Mouse (Mus musculus) C2C12 (cell line): Measurements from ENCODE around the gene Gtf2h5. TPM values are rescaled to one million over a fixed set of nuclear protein-coding genes. Genes with fewer than 3 reads are reported as not detected.

Experiments
- H3K27me3 ChIP-seq: one replicate; pipeline ENCODE4 v1.6.1; 2011; ENCODE audit not compliant: control insufficient read depth, insufficient read depth, insufficient read length
- H3K36me3 ChIP-seq: one replicate; pipeline ENCODE4 v1.6.1; 2011; ENCODE audit not compliant: control insufficient read depth, insufficient read depth
- H3K4me3 ChIP-seq: one replicate; pipeline ENCODE4 v1.5.1; 2011; ENCODE audit warnings: mild to moderate bottlenecking, control low read depth; ENCODE audit not compliant: poor library complexity, insufficient read depth, severe bottlenecking
- H3K79me2 ChIP-seq: one replicate; pipeline ENCODE4 v1.6.1; 2011; ENCODE audit not compliant: control insufficient read depth, insufficient read depth
- H3K79me3 ChIP-seq: one replicate; pipeline ENCODE4 v1.6.1; 2011; ENCODE audit warnings: low read depth, control low read depth
- H3ac ChIP-seq: one replicate; pipeline ENCODE3; 2011; ENCODE audit warnings: low read depth; ENCODE audit not compliant: control insufficient read depth, insufficient read length
- CEBPB ChIP-seq: IDR thresholded peaks from one replicate; pipeline ENCODE4 v1.6.1; 2011; ENCODE audit warnings: low read depth, mild to moderate bottlenecking, control low read depth, moderate library complexity
- CTCF ChIP-seq: IDR thresholded peaks from one replicate; pipeline ENCODE4 v1.5.1; 2011; ENCODE audit not compliant: control insufficient read depth, insufficient read depth, insufficient read length
- FOSL1 ChIP-seq: IDR thresholded peaks from one replicate; pipeline ENCODE4 v1.8.0; 2011; ENCODE audit warnings: mild to moderate bottlenecking, low read length; ENCODE audit not compliant: poor library complexity, insufficient read depth, severe bottlenecking
- MAX ChIP-seq: IDR thresholded peaks from one replicate; pipeline ENCODE4 v1.6.1; 2011; ENCODE audit warnings: mild to moderate bottlenecking, control low read depth
- MYOD1 ChIP-seq: IDR thresholded peaks from one replicate; pipeline ENCODE4 v1.6.1; 2011; ENCODE audit warnings: low read depth; ENCODE audit not compliant: control insufficient read depth, insufficient read length
- MYOG ChIP-seq: IDR thresholded peaks from one replicate; pipeline ENCODE4 v1.6.1; 2011; ENCODE audit not compliant: control insufficient read depth, insufficient read length; ENCODE audit errors: extremely low read depth
- USF1 ChIP-seq: IDR thresholded peaks from one replicate; pipeline ENCODE4 v1.6.1; 2011; ENCODE audit warnings: low read depth, mild to moderate bottlenecking, control low read depth, moderate library complexity
- microRNA-seq: library from miRNA; unstranded; fragments of <30 nt; microRNA quantifications from one replicate; pipeline ENCODE4, GENCODE M21; 2019; ENCODE audit warnings: borderline microRNAs expressed
- polyA plus RNA-seq: library from polyadenylated mRNA; unstranded; fragments of >200 nt; fragmentation: generic; extraction: Trizol; gene quantifications from one replicate; pipeline ENCODE4 v1.2.1, GENCODE M21; 2012; ENCODE audit warnings: missing spikeins

Gtf2h5 gene
- polyA plus RNA-seq, 1 experiment, result 90.0 TPM

GRCm38 (mm10) chr17:6125441-6125840 is 45.9 kb downstream of the Gtf2h5 start:
- Histone ChIP-seq H3K36me3 (peaks cover 40% of the 10 kb centered on the region), H3K4me3 (no peak overlapping the region), H3ac (no peak overlapping the region), H3K27me3 (no peaks in the 10 kb centered on the region), H3K79me2 (peaks cover 93% of the 10 kb centered on the region), H3K79me3 (peaks cover 59% of the 10 kb centered on the region)
- TF ChIP-seq FOSL1, result no peak
- no peak for TF ChIP-seq USF1
- no peak for TF ChIP-seq CTCF
- TF ChIP-seq CEBPB, result no peak
- TF ChIP-seq MAX, result no peak
- no peak for TF ChIP-seq MYOD1
- no peak for TF ChIP-seq MYOG

DNA sequence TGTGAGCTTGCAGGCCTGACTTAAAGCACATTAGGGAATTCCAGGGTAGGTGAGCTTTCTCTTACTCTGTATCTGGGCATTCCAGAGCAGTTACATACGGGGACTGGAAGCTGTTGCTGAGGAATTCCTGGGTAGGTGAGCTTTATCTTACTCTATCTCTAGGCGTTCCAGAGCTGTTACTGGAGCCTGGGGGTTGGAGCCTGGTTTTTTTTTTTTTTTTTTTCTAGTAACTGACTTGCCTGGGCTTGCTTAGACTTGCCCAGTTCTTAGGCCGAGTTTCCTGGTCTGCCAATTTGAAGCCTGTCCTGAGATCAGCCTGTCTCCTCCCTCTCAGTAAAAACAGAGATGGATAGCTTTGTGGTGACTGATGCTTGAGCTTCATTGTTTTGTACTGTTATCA is 48.5 kb downstream of the Gtf2h5 start:
- Histone ChIP-seq H3K36me3 (peaks cover 31% of the 10 kb centered on the region), H3K79me3 (peaks cover 55% of the 10 kb centered on the region), H3K79me2 (peaks cover 92% of the 10 kb centered on the region), H3K27me3 (no peaks in the 10 kb centered on the region), H3K4me3 (no peak overlapping the region), H3ac (no peak overlapping the region)
- TF ChIP-seq CTCF (no peak), MAX (no peak), MYOG (no peak), FOSL1 (no peak), MYOD1 (no peak), CEBPB (no peak), USF1 (no peak)

DNA sequence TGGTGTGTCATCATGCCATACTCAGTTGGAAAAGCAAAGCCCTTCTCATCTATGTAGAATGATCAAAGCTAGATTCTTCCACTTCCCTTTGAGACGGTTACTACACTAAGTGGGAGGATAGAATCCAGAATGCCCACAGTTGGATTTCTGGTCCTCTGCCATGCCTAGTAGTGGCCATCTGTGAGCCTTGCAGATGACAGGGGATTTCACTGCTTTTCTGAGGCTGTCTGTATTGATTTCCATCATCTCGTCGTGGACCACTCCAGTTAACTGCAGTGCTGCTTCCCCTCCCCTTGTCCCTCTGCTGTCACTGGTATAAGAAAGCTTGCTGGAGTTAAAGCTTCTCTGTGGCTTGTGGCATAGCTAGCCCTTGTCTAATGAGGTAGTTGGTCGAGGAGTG is 49.8 kb downstream of the Gtf2h5 start:
- Histone ChIP-seq H3K4me3 (no peak overlapping the region), H3K36me3 (peaks cover 24% of the 10 kb centered on the region), H3K79me2 (peaks cover 92% of the 10 kb centered on the region), H3K27me3 (no peaks in the 10 kb centered on the region), H3K79me3 (peaks cover 44% of the 10 kb centered on the region), H3ac (no peak overlapping the region)
- no peak for TF ChIP-seq CEBPB
- no peak for TF ChIP-seq MYOG
- no peak for TF ChIP-seq FOSL1
- TF ChIP-seq CTCF, result no peak
- TF ChIP-seq MAX, result no peak
- no peak for TF ChIP-seq MYOD1
- no peak for TF ChIP-seq USF1

GRCm38 (mm10) chr17:6131083-6131482 is 51.5 kb downstream of the Gtf2h5 start:
- H3K79me2 ChIP-seq, result peaks cover 90% of the 10 kb centered on the region
- H3K79me3 ChIP-seq, result peaks cover 37% of the 10 kb centered on the region
- peaks cover 10% of the 10 kb centered on the region for H3K36me3 ChIP-seq
- H3K27me3 ChIP-seq, result no peaks in the 10 kb centered on the region
- peak; percentile 14 for TF ChIP-seq USF1
- no peak for TF ChIP-seq MYOD1
- TF ChIP-seq MAX, result no peak
- peak; percentile 46 for TF ChIP-seq CEBPB
- no peak for TF ChIP-seq CTCF
- no peak for TF ChIP-seq MYOG
- no peak overlapping the region for H3K4me3 ChIP-seq
- H3ac ChIP-seq, result no peak overlapping the region

Small RNA genes within 50 kb of the gene (microRNA-seq; reads per million reads assigned to microRNA genes)
- gene Gm22774, result not detected

Other genes starting within 250 kb of the Gtf2h5 start
- gene Snx9, start 238.5 kb upstream of the Gtf2h5 start, polyA plus RNA-seq, result 57.5 TPM
- gene Synj2, start 138.5 kb upstream of the Gtf2h5 start, polyA plus RNA-seq, result 30.9 TPM
- 1.8 TPM for gene Serac1, start within 50 bp of the Gtf2h5 start, polyA plus RNA-seq
- 58.1 TPM for gene Tulp4, start 26.7 kb downstream of the Gtf2h5 start, polyA plus RNA-seq
- 7.1 TPM for gene Tmem181a, start 177.1 kb downstream of the Gtf2h5 start, polyA plus RNA-seq
- gene Dynlt1a, start 237.7 kb downstream of the Gtf2h5 start, polyA plus RNA-seq, result 9.6 TPM